Mouse (Mus musculus): ENCODE results near the gene Prss33.

DNA sequence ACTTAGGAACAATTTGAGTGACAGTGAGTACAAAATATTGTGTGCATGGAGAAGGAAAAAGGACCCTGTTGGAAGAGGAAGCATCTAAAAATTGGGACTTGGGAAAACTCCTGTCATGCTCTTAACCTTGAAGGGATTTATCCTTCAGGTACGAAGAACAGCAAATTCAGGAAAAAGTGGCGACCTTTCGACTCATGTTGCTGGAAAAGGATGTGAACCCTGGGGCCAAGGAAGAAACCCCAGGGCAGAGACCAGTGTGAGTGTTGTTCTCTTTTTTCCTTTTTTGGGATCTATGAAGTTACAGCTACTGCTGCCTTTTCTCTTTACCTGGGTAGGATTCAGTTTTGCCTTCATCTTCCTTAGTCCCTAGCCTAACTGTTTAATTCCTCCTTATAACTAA, 27.9 kb downstream of the Prss33 start:
- TF ChIP-seq CTCF (IDR thresholded peaks at IDR 0.05; ENCODE audit: borderline replicate concordance, insufficient read depth, low read depth, low read length) (no peak), POLR2A (IDR thresholded peaks at IDR 0.05; ENCODE audit: borderline replicate concordance, insufficient read depth, low read length) (no peak)
